Mouse (Mus musculus): Measurements from ENCODE around the gene Cog1. TPM values are rescaled to one million over a fixed set of nuclear protein-coding genes. Genes with fewer than 3 reads are reported as not detected.

Gene Cog1
- polyA plus RNA-seq, 1 experiment = 49.9 TPM

DNA sequence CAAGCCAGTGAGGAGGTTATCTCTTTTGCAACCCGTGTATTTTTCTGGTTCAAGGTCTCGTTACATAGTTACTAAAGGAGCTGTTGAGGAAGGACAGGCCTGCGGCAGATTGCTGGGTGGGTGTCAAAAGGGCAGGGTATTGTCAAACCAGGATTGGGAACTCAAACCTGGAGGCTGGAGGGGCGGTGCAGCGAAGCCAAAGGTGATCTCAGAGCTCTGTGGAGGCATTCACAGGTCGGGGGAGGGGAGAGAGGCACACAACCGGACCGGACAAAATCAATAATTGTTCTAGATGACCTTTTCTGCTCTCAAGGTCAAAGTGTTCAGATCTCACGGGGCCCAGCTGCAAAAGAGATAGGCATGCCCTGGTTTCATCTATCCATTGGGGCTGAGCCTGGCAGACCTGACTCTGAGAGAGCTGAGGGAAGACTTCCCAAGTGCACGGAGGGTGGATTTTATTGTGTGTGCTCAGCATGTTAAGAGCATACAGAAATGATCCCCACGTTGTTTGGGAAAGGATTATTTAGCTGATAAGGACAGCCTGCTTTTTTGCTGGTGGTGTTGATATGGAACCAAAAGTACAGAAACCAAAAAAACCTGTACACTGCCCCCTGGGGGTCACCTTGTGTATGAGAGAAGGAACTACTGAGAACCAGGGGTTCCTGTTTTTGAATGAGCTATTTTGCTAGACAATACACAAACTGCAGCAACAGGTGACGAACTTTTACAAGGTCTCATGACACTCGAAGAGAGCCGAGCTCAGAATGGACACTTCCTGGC is 31.6 kb upstream of the Cog1 start:
- H3K4me3 ChIP-seq (ENCODE audit: insufficient read depth, low read length) = no peak overlapping the region
- no peak overlapping the region for H3K27ac ChIP-seq (ENCODE audit: insufficient read depth, low read depth, low read length)
- no peaks in the 10 kb centered on the region for H3K4me1 ChIP-seq (ENCODE audit: control insufficient read depth, insufficient read depth, low read length)
- no peak for TF ChIP-seq POLR2A (IDR thresholded peaks at IDR 0.05; ENCODE audit: borderline replicate concordance, low read depth, low read length)
- TF ChIP-seq CTCF (IDR thresholded peaks at IDR 0.05; ENCODE audit: low read depth, low read length) = 0 out of 2 replicates have a peak, but pooled peaks have one; percentile 7

- no peak overlapping the region for H3K27ac ChIP-seq (ENCODE audit: insufficient read depth, low read depth, low read length)
- H3K4me3 ChIP-seq (ENCODE audit: insufficient read depth, low read length) = peak overlapping the region; percentile 49; the same call in 1 of the 2 replicates
- TF ChIP-seq CTCF (IDR thresholded peaks at IDR 0.05; ENCODE audit: low read depth, low read length) (no peak), POLR2A (IDR thresholded peaks at IDR 0.05; ENCODE audit: borderline replicate concordance, low read depth, low read length) (no peak)
- H3K4me1 ChIP-seq (ENCODE audit: control insufficient read depth, insufficient read depth, low read length) = no peaks in the 10 kb centered on the region
These were observed 30.7 kb upstream of the Cog1 start for GRCm38 (mm10) chr11:113618303-113618671.

GRCm38 (mm10) chr11:113618672-113619419 is 30.1 kb upstream of the Cog1 start, which contains the start of gene Sstr2:
TSS of gene Sstr2 (plus strand) at chr11:113619342.
- Histone ChIP-seq H3K4me1 (ENCODE audit: control insufficient read depth, insufficient read depth, low read length) (no peaks in the 10 kb centered on the region), H3K4me3 (ENCODE audit: insufficient read depth, low read length) (peak within 1 kb of the TSS; percentile 49), H3K27ac (ENCODE audit: insufficient read depth, low read depth, low read length) (no peak within 1 kb of the TSS)
- TF ChIP-seq POLR2A (IDR thresholded peaks at IDR 0.05; ENCODE audit: borderline replicate concordance, low read depth, low read length) (no peak), CTCF (IDR thresholded peaks at IDR 0.05; ENCODE audit: low read depth, low read length) (no peak)

- H3K4me1 ChIP-seq (ENCODE audit: control insufficient read depth, insufficient read depth, low read length) = no peaks in the 10 kb centered on the region
- H3K4me3 ChIP-seq (ENCODE audit: insufficient read depth, low read length) = peak overlapping the region; percentile 49
- no peak overlapping the region for H3K27ac ChIP-seq (ENCODE audit: insufficient read depth, low read depth, low read length)
- no peak for TF ChIP-seq CTCF (IDR thresholded peaks at IDR 0.05; ENCODE audit: low read depth, low read length)
- TF ChIP-seq POLR2A (IDR thresholded peaks at IDR 0.05; ENCODE audit: borderline replicate concordance, low read depth, low read length) = no peak
These were observed 29.4 kb upstream of the Cog1 start for GRCm38 (mm10) chr11:113619420-113620080.

GRCm38 (mm10) chr11:113621001-113621400 is 28.0 kb upstream of the Cog1 start:
- TF ChIP-seq CTCF (IDR thresholded peaks at IDR 0.05; ENCODE audit: low read depth, low read length) (no peak), POLR2A (IDR thresholded peaks at IDR 0.05; ENCODE audit: borderline replicate concordance, low read depth, low read length) (no peak)
- Histone ChIP-seq H3K27ac (ENCODE audit: insufficient read depth, low read depth, low read length) (no peak overlapping the region), H3K4me3 (ENCODE audit: insufficient read depth, low read length) (no peak overlapping the region), H3K4me1 (ENCODE audit: control insufficient read depth, insufficient read depth, low read length) (no peaks in the 10 kb centered on the region)

DNA sequence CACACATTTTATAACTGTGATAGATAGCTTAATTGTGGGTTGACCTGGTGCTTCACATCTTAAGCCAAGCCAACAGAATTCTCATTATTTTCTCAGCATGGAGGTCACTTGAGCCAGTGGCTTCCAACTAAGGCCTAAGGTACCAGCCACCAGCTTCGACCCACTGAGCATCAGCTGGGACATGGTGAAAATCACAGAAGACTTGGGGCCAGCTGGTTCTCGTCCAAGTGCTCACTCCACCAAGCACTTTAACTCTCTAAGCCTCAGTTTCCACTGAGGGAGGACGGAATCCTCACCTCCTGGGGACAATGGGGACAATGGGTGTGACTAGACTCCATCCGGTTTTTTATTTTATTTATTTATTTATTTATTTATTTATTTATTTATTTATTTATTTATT is 26.9 kb upstream of the Cog1 start:
- no peak for TF ChIP-seq POLR2A (IDR thresholded peaks at IDR 0.05; ENCODE audit: borderline replicate concordance, low read depth, low read length)
- TF ChIP-seq CTCF (IDR thresholded peaks at IDR 0.05; ENCODE audit: low read depth, low read length) = no peak
- Histone ChIP-seq H3K4me3 (ENCODE audit: insufficient read depth, low read length) (no peak overlapping the region), H3K27ac (ENCODE audit: insufficient read depth, low read depth, low read length) (no peak overlapping the region), H3K4me1 (ENCODE audit: control insufficient read depth, insufficient read depth, low read length) (no peaks in the 10 kb centered on the region)

GRCm38 (mm10) chr11:113625437-113625836 is 23.5 kb upstream of the Cog1 start:
- Histone ChIP-seq H3K27ac (ENCODE audit: insufficient read depth, low read depth, low read length) (no peak overlapping the region), H3K4me1 (ENCODE audit: control insufficient read depth, insufficient read depth, low read length) (no peaks in the 10 kb centered on the region), H3K4me3 (ENCODE audit: insufficient read depth, low read length) (no peak overlapping the region)
- TF ChIP-seq CTCF (IDR thresholded peaks at IDR 0.05; ENCODE audit: low read depth, low read length) (no peak), POLR2A (IDR thresholded peaks at IDR 0.05; ENCODE audit: borderline replicate concordance, low read depth, low read length) (no peak)

GRCm38 (mm10) chr11:113627785-113628184 is 21.2 kb upstream of the Cog1 start:
- Histone ChIP-seq H3K4me3 (ENCODE audit: insufficient read depth, low read length) (no peak overlapping the region), H3K27ac (ENCODE audit: insufficient read depth, low read depth, low read length) (no peak overlapping the region), H3K4me1 (ENCODE audit: control insufficient read depth, insufficient read depth, low read length) (no peaks in the 10 kb centered on the region)
- TF ChIP-seq CTCF (IDR thresholded peaks at IDR 0.05; ENCODE audit: low read depth, low read length) (peak; percentile 33; the same call in 1 of the 2 replicates), POLR2A (IDR thresholded peaks at IDR 0.05; ENCODE audit: borderline replicate concordance, low read depth, low read length) (no peak)

DNA sequence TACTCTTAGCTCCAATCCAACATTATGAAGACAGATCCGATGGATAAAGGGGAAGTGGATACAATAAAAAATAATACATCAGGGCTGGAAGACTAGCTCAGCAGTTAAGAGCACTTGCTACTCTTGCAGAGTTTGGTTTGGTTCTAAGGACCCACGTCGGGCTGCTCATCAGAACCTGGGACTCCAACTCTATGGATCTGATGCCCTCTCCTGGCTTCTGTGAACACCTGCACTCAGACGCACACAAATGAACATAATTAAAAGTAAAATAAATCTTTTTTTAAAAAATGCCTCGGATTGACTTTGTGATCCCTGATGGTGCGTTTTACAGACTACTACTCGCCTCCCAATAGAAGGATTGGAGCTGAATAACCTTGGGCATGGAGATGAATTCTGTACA is 18.3 kb upstream of the Cog1 start:
- Histone ChIP-seq H3K4me1 (ENCODE audit: control insufficient read depth, insufficient read depth, low read length) (no peaks in the 10 kb centered on the region), H3K4me3 (ENCODE audit: insufficient read depth, low read length) (no peak overlapping the region), H3K27ac (ENCODE audit: insufficient read depth, low read depth, low read length) (no peak overlapping the region)
- TF ChIP-seq CTCF (IDR thresholded peaks at IDR 0.05; ENCODE audit: low read depth, low read length) (no peak), POLR2A (IDR thresholded peaks at IDR 0.05; ENCODE audit: borderline replicate concordance, low read depth, low read length) (no peak)

Data from bone marrow macrophage, adult 2 months (primary cell).